Mouse (Mus musculus) heart, embryonic 15.5 days (tissue): ENCODE measurements around the gene Gm3099. TPM values are rescaled to one million over a fixed set of nuclear protein-coding genes. Genes with fewer than 3 reads are reported as not detected.
"Not testable (repeated sequence)": the region's sequence is repeated elsewhere in the genome, so short reads cannot be mapped to it uniquely, and the experiment has no call there.

Experiments used
- ATAC-seq: fragments of 200-750 bp; cut with Nextera tagmentation; replicated peaks from 2 replicates; pipeline ENCODE4 v1.8.0; 2017; ENCODE audit warnings: low read depth, moderate TSS enrichment; ENCODE audit not compliant: insufficient number of reproducible peaks, insufficient read depth, low FRiP score
- H3K27ac ChIP-seq: fragments of 300-500 bp; sonication (generic); 2 replicates; pipeline ENCODE4 v1.5.1; 2015; ENCODE audit warnings: mild to moderate bottlenecking, inconsistent platforms
- H3K27me3 ChIP-seq: fragments of 300-500 bp; sonication (generic); 2 replicates; pipeline ENCODE4 v1.6.1; 2015; ENCODE audit warnings: inconsistent platforms
- H3K36me3 ChIP-seq: fragments of 300-500 bp; sonication (generic); 2 replicates; pipeline ENCODE4 v1.6.1; 2015; ENCODE audit warnings: mild to moderate bottlenecking, inconsistent platforms
- H3K4me1 ChIP-seq: fragments of 300-500 bp; sonication (generic); replicated peaks from 2 replicates; pipeline ENCODE4 v1.6.1; 2015; ENCODE audit warnings: inconsistent platforms
- H3K4me2 ChIP-seq: fragments of 300-500 bp; sonication (generic); 2 replicates; pipeline ENCODE4 v1.6.1; 2015; ENCODE audit warnings: inconsistent platforms, mild to moderate bottlenecking, moderate library complexity
- H3K4me3 ChIP-seq: fragments of 300-500 bp; sonication (generic); 2 replicates; pipeline ENCODE4 v1.5.1; 2015; ENCODE audit warnings: mild to moderate bottlenecking, inconsistent platforms
- H3K9ac ChIP-seq: fragments of 300-500 bp; sonication (generic); 2 replicates; pipeline ENCODE4 v1.6.1; 2015; ENCODE audit warnings: mild to moderate bottlenecking, inconsistent platforms
- H3K9me3 ChIP-seq: fragments of 300-500 bp; sonication (generic); replicated peaks from 2 replicates; pipeline ENCODE4 v1.6.1; 2016; ENCODE audit warnings: inconsistent platforms
- WGBS: fragments of 180-500 bp; shearing (Covaris S2); methylation state at CpG from one replicate; pipeline ENCODE4 v1.1.7; 2015; ENCODE audit warnings: mixed read lengths; 5-methylcytosine and 5-hydroxymethylcytosine counted together
- polyA plus RNA-seq: library from polyadenylated mRNA; unstranded; fragments of >200 nt; fragmentation: Nextera tagmentation; extraction: Ambion mirVana; gene quantifications from 2 replicates; pipeline ENCODE4 v1.2.1, GENCODE M21; 2015

Gene Gm3099
- polyA plus RNA-seq, result not detected in 2 replicates

- not testable (repeated sequence) for H3K9me3 ChIP-seq, H3K4me1 ChIP-seq, H3K4me3 ChIP-seq, ATAC-seq, H3K27ac ChIP-seq, H3K36me3 ChIP-seq, H3K4me2 ChIP-seq, H3K27me3 ChIP-seq, H3K9ac ChIP-seq
- 67% methylated on average over 2 of the region's 3 CpGs for WGBS
These were observed at the start of gene Gm3099 for GRCm38 (mm10) chr14:3998094-3998493. Gm3099 (plus strand) TSS chr14:3998394.

GRCm38 (mm10) chr14:3963247-3963646 is 34.9 kb upstream of the Gm3099 start, which contains the start of gene Gm3095:
Gm3095 (plus strand) TSS chr14:3963547.
- not testable (repeated sequence) for H3K27ac ChIP-seq, H3K9me3 ChIP-seq, H3K4me3 ChIP-seq, H3K27me3 ChIP-seq, H3K4me2 ChIP-seq, ATAC-seq, H3K4me1 ChIP-seq, H3K9ac ChIP-seq, H3K36me3 ChIP-seq
- no CpG with 5 or more reads among the region's 2 CpGs for WGBS

GRCm38 (mm10) chr14:4023641-4024040 is 25.4 kb downstream of the Gm3099 start, which contains the start of gene Gm5796:
Gm5796 (plus strand) TSS chr14:4023941.
- WGBS, result 80% methylated on average over 1 of the region's 3 CpGs
- H3K4me1 ChIP-seq, H3K9ac ChIP-seq, H3K27me3 ChIP-seq, H3K4me2 ChIP-seq, H3K9me3 ChIP-seq, H3K4me3 ChIP-seq, H3K36me3 ChIP-seq, ATAC-seq, H3K27ac ChIP-seq: not testable (repeated sequence)

Other genes with a start within 250 kb of the Gm3099 start
- gene Gm3002, start 188.3 kb upstream of the Gm3099 start, polyA plus RNA-seq, result 2.6 and 3.4 TPM in 2 replicates
- gene Gm3033, start 152.1 kb upstream of the Gm3099 start, polyA plus RNA-seq, result not detected in 2 replicates
- not detected in 2 replicates for gene Gm2916, start 114.2 kb upstream of the Gm3099 start, polyA plus RNA-seq
- gene Gm3029, start 66.6 kb upstream of the Gm3099 start, polyA plus RNA-seq, result not detected in 2 replicates
- 0.18 TPM in 1 of 2 replicates, not detected in the other for gene Gm3095, start 34.8 kb upstream of the Gm3099 start, polyA plus RNA-seq
- 0.34 and 0.78 TPM in 2 replicates for gene Gm5796, start 25.5 kb downstream of the Gm3099 start, polyA plus RNA-seq
- not detected in 2 replicates for gene Gm3115, start 85.7 kb downstream of the Gm3099 start, polyA plus RNA-seq
- 2.0 TPM in 1 of 2 replicates, not detected in the other for gene Gm8108, start 112.1 kb downstream of the Gm3099 start, polyA plus RNA-seq
- gene Gm3127, start 166.6 kb downstream of the Gm3099 start, polyA plus RNA-seq, result not detected in 2 replicates
- 0.18 and 0.23 TPM in 2 replicates for gene Gm2974, start 184.2 kb downstream of the Gm3099 start, polyA plus RNA-seq